Mouse (Mus musculus): Measurements from ENCODE around the gene Syt14. TPM values are rescaled to one million over a fixed set of nuclear protein-coding genes. Genes with fewer than 3 reads are reported as not detected.
A peak's percentile ranks its signal among the peaks of the same experiment; 100 is the strongest.

Syt14 gene
- polyA plus RNA-seq, 1 experiment from 2014 or later = 0.21 TPM

GRCm38 (mm10) chr1:192860273-192860672 lies 175.3 kb downstream of the Syt14 start:
- 60% methylated on average over 6 of the region's 6 CpGs for WGBS

GRCm38 (mm10) chr1:192857582-192857981 lies 178.0 kb downstream of the Syt14 start:
- 89% methylated on average over 5 of the region's 5 CpGs for WGBS
- no peak overlapping the region for H3K4me3 ChIP-seq
- H3K27ac ChIP-seq = no peak overlapping the region
- peaks cover 13% of the 10 kb centered on the region for H3K4me1 ChIP-seq (replicated peaks)
- H3K4me2 ChIP-seq = no peak overlapping the region
- H3K9ac ChIP-seq = no peak overlapping the region
- H3K9me3 ChIP-seq (replicated peaks) = no peaks in the 10 kb centered on the region
- H3K36me3 ChIP-seq = no peaks in the 10 kb centered on the region
- ATAC-seq (replicated peaks; ENCODE audit: insufficient number of reproducible peaks, insufficient read depth, low FRiP score, low read depth) = no peak
- H3K27me3 ChIP-seq = peaks cover 21% of the 10 kb centered on the region

More at GRCm38 (mm10) chr1:192860273-192860672, 175.3 kb downstream of the Syt14 start:
- no peak overlapping the region for H3K9ac ChIP-seq
- 0 out of 2 replicates have a peak, but pooled peaks cover 6% of the 10 kb centered on the region for H3K4me1 ChIP-seq (replicated peaks)
- no peak for ATAC-seq (replicated peaks; ENCODE audit: insufficient number of reproducible peaks, insufficient read depth, low FRiP score, low read depth)
- H3K4me3 ChIP-seq = no peak overlapping the region
- no peaks in the 10 kb centered on the region for H3K36me3 ChIP-seq
- no peaks in the 10 kb centered on the region for H3K9me3 ChIP-seq (replicated peaks)
- H3K27me3 ChIP-seq = peaks cover 14% of the 10 kb centered on the region
- no peak overlapping the region for H3K4me2 ChIP-seq
- H3K27ac ChIP-seq = no peak overlapping the region

GRCm38 (mm10) chr1:192856931-192857330 lies 178.6 kb downstream of the Syt14 start:
- H3K4me1 ChIP-seq (replicated peaks) = peaks cover 20% of the 10 kb centered on the region
- no peak overlapping the region for H3K4me3 ChIP-seq
- no peak overlapping the region for H3K9ac ChIP-seq
- WGBS = 70% methylated on average over 6 of the region's 6 CpGs
- no peak for ATAC-seq (replicated peaks; ENCODE audit: insufficient number of reproducible peaks, insufficient read depth, low FRiP score, low read depth)
- no peaks in the 10 kb centered on the region for H3K36me3 ChIP-seq
- no peak overlapping the region for H3K27ac ChIP-seq
- no peak overlapping the region for H3K4me2 ChIP-seq
- peaks cover 21% of the 10 kb centered on the region for H3K27me3 ChIP-seq
- H3K9me3 ChIP-seq (replicated peaks) = no peaks in the 10 kb centered on the region

- H3K27ac ChIP-seq = no peak overlapping the region
- peak overlapping the region; percentile 98; the same call in 1 of the 2 replicates for H3K4me2 ChIP-seq
- WGBS = 36% methylated on average over 10 of the region's 10 CpGs
- H3K36me3 ChIP-seq = no peaks in the 10 kb centered on the region
- no peaks in the 10 kb centered on the region for H3K9me3 ChIP-seq (replicated peaks)
- peaks cover 24% of the 10 kb centered on the region for H3K4me1 ChIP-seq (replicated peaks)
- peaks cover 21% of the 10 kb centered on the region for H3K27me3 ChIP-seq
- no peak overlapping the region for H3K9ac ChIP-seq
- peak overlapping the region; percentile 79; the same call in 1 of the 2 replicates for H3K4me3 ChIP-seq
- no peak for ATAC-seq (replicated peaks; ENCODE audit: insufficient number of reproducible peaks, insufficient read depth, low FRiP score, low read depth)
Measured at GRCm38 (mm10) chr1:192856411-192856810, 179.2 kb downstream of the Syt14 start.

GRCm38 (mm10) chr1:192855474-192856230 lies 179.9 kb downstream of the Syt14 start, which contains the start of gene Sertad4:
Gene Sertad4 (minus strand): TSS chr1:192855756.
- Histone ChIP-seq H3K36me3 (no peaks in the 10 kb centered on the region), H3K9me3 (replicated peaks) (no peaks in the 10 kb centered on the region), H3K27ac (peak within 1 kb of the TSS; percentile 90), H3K27me3 (peaks cover 21% of the 10 kb centered on the region), H3K9ac (peak within 1 kb of the TSS; percentile 78), H3K4me1 (replicated peaks) (peaks cover 32% of the 10 kb centered on the region), H3K4me3 (peak within 1 kb of the TSS; percentile 79), H3K4me2 (peak within 1 kb of the TSS; percentile 98)
- ATAC-seq (replicated peaks; ENCODE audit: insufficient number of reproducible peaks, insufficient read depth, low FRiP score, low read depth) = peak; percentile 69
- WGBS = under 1% methylated on average over 69 of the region's 75 CpGs

- peaks cover 21% of the 10 kb centered on the region for H3K27me3 ChIP-seq
- H3K4me3 ChIP-seq = peak overlapping the region; percentile 79
- peaks cover 36% of the 10 kb centered on the region for H3K4me1 ChIP-seq (replicated peaks)
- H3K36me3 ChIP-seq = no peaks in the 10 kb centered on the region
- ATAC-seq (replicated peaks; ENCODE audit: insufficient number of reproducible peaks, insufficient read depth, low FRiP score, low read depth) = no peak; the same call in 1 of the 2 replicates
- under 1% methylated on average over 39 of the region's 45 CpGs for WGBS
- H3K4me2 ChIP-seq = peak overlapping the region; percentile 98
- no peaks in the 10 kb centered on the region for H3K9me3 ChIP-seq (replicated peaks)
- H3K9ac ChIP-seq = peak overlapping the region; percentile 78
- peak overlapping the region; percentile 90 for H3K27ac ChIP-seq
Measured at GRCm38 (mm10) chr1:192854819-192855271, 180.7 kb downstream of the Syt14 start.

- H3K4me3 ChIP-seq = peak overlapping the region; percentile 79
- peak overlapping the region; percentile 78 for H3K9ac ChIP-seq
- H3K27me3 ChIP-seq = peaks cover 21% of the 10 kb centered on the region
- H3K36me3 ChIP-seq = peaks cover 4% of the 10 kb centered on the region; the same call in 1 of the 2 replicates
- 13% methylated on average over 19 of the region's 19 CpGs for WGBS
- ATAC-seq (replicated peaks; ENCODE audit: insufficient number of reproducible peaks, insufficient read depth, low FRiP score, low read depth) = no peak
- no peaks in the 10 kb centered on the region for H3K9me3 ChIP-seq (replicated peaks)
- H3K4me2 ChIP-seq = peak overlapping the region; percentile 98
- H3K27ac ChIP-seq = peak overlapping the region; percentile 90
- peaks cover 41% of the 10 kb centered on the region for H3K4me1 ChIP-seq (replicated peaks)
Measured at GRCm38 (mm10) chr1:192853988-192854818, 181.4 kb downstream of the Syt14 start.

GRCm38 (mm10) chr1:192853429-192853828 lies 182.1 kb downstream of the Syt14 start:
- peak overlapping the region; percentile 90; the same call in 1 of the 2 replicates for H3K27ac ChIP-seq
- WGBS = 67% methylated on average over 2 of the region's 2 CpGs
- H3K4me1 ChIP-seq (replicated peaks) = peaks cover 41% of the 10 kb centered on the region
- H3K4me2 ChIP-seq = peak overlapping the region; percentile 98
- no peak for ATAC-seq (replicated peaks; ENCODE audit: insufficient number of reproducible peaks, insufficient read depth, low FRiP score, low read depth)
- no peak overlapping the region for H3K9ac ChIP-seq
- no peaks in the 10 kb centered on the region for H3K9me3 ChIP-seq (replicated peaks)
- peak overlapping the region; percentile 79 for H3K4me3 ChIP-seq
- peaks cover 9% of the 10 kb centered on the region; the same call in 1 of the 2 replicates for H3K36me3 ChIP-seq
- H3K27me3 ChIP-seq = peaks cover 21% of the 10 kb centered on the region

- Histone ChIP-seq H3K4me2 (peak overlapping the region; percentile 98), H3K27ac (peak overlapping the region; percentile 68), H3K9ac (no peak overlapping the region), H3K4me3 (no peak overlapping the region), H3K9me3 (replicated peaks) (no peaks in the 10 kb centered on the region), H3K36me3 (peaks cover 15% of the 10 kb centered on the region), H3K4me1 (replicated peaks) (peaks cover 41% of the 10 kb centered on the region), H3K27me3 (peaks cover 18% of the 10 kb centered on the region)
- ATAC-seq (replicated peaks; ENCODE audit: insufficient number of reproducible peaks, insufficient read depth, low FRiP score, low read depth) = no peak
Measured at GRCm38 (mm10) chr1:192852047-192852446, 183.5 kb downstream of the Syt14 start.

- 5% methylated on average over 6 of the region's 6 CpGs for WGBS
- H3K4me1 ChIP-seq (replicated peaks) = peaks cover 41% of the 10 kb centered on the region
- no peaks in the 10 kb centered on the region for H3K9me3 ChIP-seq (replicated peaks)
- peak overlapping the region; percentile 31 for H3K4me2 ChIP-seq
- peak; percentile 79 for ATAC-seq (replicated peaks; ENCODE audit: insufficient number of reproducible peaks, insufficient read depth, low FRiP score, low read depth)
- H3K9ac ChIP-seq = no peak overlapping the region
- peaks cover 16% of the 10 kb centered on the region for H3K27me3 ChIP-seq
- H3K4me3 ChIP-seq = peak overlapping the region; percentile 4; the same call in 1 of the 2 replicates
- peaks cover 15% of the 10 kb centered on the region for H3K36me3 ChIP-seq
- H3K27ac ChIP-seq = peak overlapping the region; percentile 68
Measured at GRCm38 (mm10) chr1:192851640-192852039, 183.9 kb downstream of the Syt14 start.

GRCm38 (mm10) chr1:192851126-192851525 lies 184.4 kb downstream of the Syt14 start:
- peaks cover 38% of the 10 kb centered on the region for H3K4me1 ChIP-seq (replicated peaks)
- WGBS = 8% methylated on average over 2 of the region's 2 CpGs
- no peaks in the 10 kb centered on the region for H3K9me3 ChIP-seq (replicated peaks)
- H3K27ac ChIP-seq = peak overlapping the region; percentile 68
- H3K9ac ChIP-seq = 0 out of 2 replicates have a peak overlapping the region, but pooled peaks have one; percentile 8
- peaks cover 11% of the 10 kb centered on the region for H3K27me3 ChIP-seq
- H3K4me2 ChIP-seq = peak overlapping the region; percentile 31
- no peak for ATAC-seq (replicated peaks; ENCODE audit: insufficient number of reproducible peaks, insufficient read depth, low FRiP score, low read depth)
- peak overlapping the region; percentile 4; the same call in 1 of the 2 replicates for H3K4me3 ChIP-seq
- peaks cover 16% of the 10 kb centered on the region for H3K36me3 ChIP-seq

Data from heart, embryonic 15.5 days (tissue).